Mouse (Mus musculus) kidney, adult 2 months (tissue): ENCODE data around the gene Derl2.

Experiments
- CTCF ChIP-seq: fragments of 200-500 bp; conservative IDR thresholded peaks from 2 replicates; pipeline ENCODE4 v1.5.1; 2011; ENCODE audit warnings: low read depth, mild to moderate bottlenecking, control low read depth, low read length, moderate library complexity, mixed read lengths; ENCODE audit not compliant: insufficient read depth, insufficient read length
- POLR2A ChIP-seq: fragments of 200-500 bp; IDR thresholded peaks from one replicate; pipeline ENCODE4 v1.6.1; 2011; ENCODE audit warnings: low read depth, low read length, control low read depth

GRCm38 (mm10) chr11:71017051-71017450 lies 2.6 kb downstream of the Derl2 start:
- TF ChIP-seq CTCF (no peak), POLR2A (no peak)
